Mouse (Mus musculus): ENCODE measurements at regions not wholly inside any gene's neighbourhood (a gene's known extent, or its start where the extent isn't known, plus 50 kb on each side); places are given as distances from the start of the nearest gene placed in this dataset.

DNA sequence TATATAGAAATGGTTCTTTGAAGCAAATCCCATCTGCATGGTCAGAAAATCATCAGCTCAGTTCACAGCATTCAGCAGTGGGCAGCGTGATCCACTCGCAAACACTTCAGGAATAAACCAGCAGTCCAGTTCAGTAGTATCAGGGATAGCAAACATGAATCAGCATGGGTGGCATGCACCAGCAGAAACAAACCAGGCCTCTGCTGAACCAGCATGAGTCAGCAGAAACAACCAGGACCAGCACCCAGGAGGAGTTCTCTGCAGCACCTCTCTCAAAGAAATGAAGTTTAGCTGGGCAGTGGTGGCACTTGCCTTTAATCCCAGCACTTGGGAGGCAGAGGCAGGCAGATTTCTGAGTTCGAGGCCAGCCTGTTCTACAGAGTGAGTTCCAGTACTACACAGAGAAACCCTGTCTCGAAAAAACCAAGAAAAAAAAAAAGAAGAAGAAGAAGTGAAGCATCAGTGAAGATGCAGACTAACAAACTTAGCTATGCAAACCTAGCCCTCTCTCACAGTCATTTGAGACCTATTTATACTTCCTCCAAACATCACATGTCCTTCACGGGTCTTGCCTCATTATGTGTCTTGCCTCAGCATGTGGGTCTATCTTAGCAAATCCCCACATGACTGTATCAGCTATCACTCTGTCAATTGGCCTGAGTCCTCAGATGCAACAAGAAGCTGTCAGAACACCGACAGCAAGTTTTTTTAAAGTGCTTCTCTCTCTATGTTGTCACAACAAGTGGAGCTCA lies 80.2 kb downstream of the Fthl17a start:
- H3K36me3 ChIP-seq, result no peaks in the 10 kb centered on the region
- no peaks in the 10 kb centered on the region for H3K27me3 ChIP-seq
- H3K27ac ChIP-seq, result no peak overlapping the region
- H3K4me2 ChIP-seq, result no peak overlapping the region
- ATAC-seq (ENCODE audit: borderline replicate concordance, extremely low read depth, low FRiP score, low TSS enrichment), result no peak
- no peak overlapping the region for H3K4me3 ChIP-seq
- H3K4me1 ChIP-seq, result no peaks in the 10 kb centered on the region
- H3K9ac ChIP-seq, result no peak overlapping the region
- WGBS, result 76% methylated on average over 6 of the region's 6 CpGs
- H3K9me3 ChIP-seq, result no peaks in the 10 kb centered on the region

GRCm38 (mm10) chrX:85343517-85343916 lies 94.0 kb downstream of the Fthl17a start:
- Histone ChIP-seq H3K4me2 (no peak overlapping the region), H3K36me3 (no peaks in the 10 kb centered on the region), H3K9me3 (no peaks in the 10 kb centered on the region), H3K9ac (no peak overlapping the region), H3K27me3 (no peaks in the 10 kb centered on the region), H3K4me1 (no peaks in the 10 kb centered on the region), H3K4me3 (no peak overlapping the region), H3K27ac (no peak overlapping the region)
- ATAC-seq (ENCODE audit: borderline replicate concordance, extremely low read depth, low FRiP score, low TSS enrichment), result peak; percentile 57; the same call in 1 of the 2 replicates
- WGBS, result 48% methylated on average over 3 of the region's 3 CpGs

DNA sequence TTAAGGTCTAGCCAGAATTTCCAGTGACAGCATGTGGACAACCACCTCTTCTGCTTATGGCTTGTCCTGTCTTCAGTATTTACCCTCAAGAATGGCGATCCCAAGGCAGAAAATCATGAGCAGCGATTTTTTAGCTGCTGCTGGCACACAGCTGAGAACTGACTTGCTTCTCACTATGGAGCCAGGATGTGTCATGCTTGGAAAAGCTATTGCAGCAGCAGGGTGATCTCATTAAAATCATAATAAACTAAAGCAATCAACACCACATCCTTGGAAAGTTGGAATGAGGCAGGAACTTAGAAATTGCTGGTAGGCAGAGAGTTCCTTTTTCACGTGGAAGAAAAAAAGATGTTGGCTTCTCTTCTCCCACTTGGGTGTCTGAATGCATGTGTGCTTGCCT lies 125.8 kb downstream of the Fthl17a start:
- Histone ChIP-seq H3K4me1 (no peaks in the 10 kb centered on the region), H3K9ac (no peak overlapping the region), H3K36me3 (no peaks in the 10 kb centered on the region), H3K27ac (no peak overlapping the region), H3K4me2 (no peak overlapping the region), H3K9me3 (no peaks in the 10 kb centered on the region), H3K4me3 (no peak overlapping the region), H3K27me3 (no peaks in the 10 kb centered on the region)
- WGBS, result 52% methylated on average over 3 of the region's 3 CpGs
- ATAC-seq (ENCODE audit: borderline replicate concordance, extremely low read depth, low FRiP score, low TSS enrichment), result no peak

DNA sequence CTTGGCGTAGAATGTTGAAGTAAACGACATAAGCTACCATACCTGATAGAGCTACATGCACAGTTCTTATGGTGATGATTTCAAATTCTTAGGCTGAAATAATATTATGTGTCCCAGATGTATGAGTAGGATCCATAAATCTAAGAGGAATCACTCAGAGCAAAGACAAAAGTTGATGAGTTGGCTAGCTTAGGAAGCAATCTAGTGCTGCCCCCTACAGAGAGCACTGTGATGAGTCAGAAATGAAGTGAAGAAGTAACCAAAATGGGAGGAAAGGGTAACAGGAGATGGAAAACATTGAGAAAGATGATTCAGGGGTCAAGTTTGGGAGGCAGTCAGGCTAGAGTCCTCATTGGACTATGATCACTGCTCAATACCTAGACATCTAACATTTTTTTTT lies 135.0 kb downstream of the Fthl17a start:
- no peak overlapping the region for H3K27ac ChIP-seq
- WGBS, result 84% methylated on average over 2 of the region's 2 CpGs
- ATAC-seq (ENCODE audit: borderline replicate concordance, extremely low read depth, low FRiP score, low TSS enrichment), result no peak
- H3K4me1 ChIP-seq, result no peaks in the 10 kb centered on the region
- no peaks in the 10 kb centered on the region for H3K9me3 ChIP-seq
- H3K27me3 ChIP-seq, result no peaks in the 10 kb centered on the region
- no peak overlapping the region for H3K9ac ChIP-seq
- no peak overlapping the region for H3K4me2 ChIP-seq
- H3K36me3 ChIP-seq, result no peaks in the 10 kb centered on the region
- no peak overlapping the region for H3K4me3 ChIP-seq
